Mouse (Mus musculus): ENCODE data around the gene Gm44973. TPM values are rescaled to one million over a fixed set of nuclear protein-coding genes. Genes with fewer than 3 reads are reported as not detected.

Gene Gm44973
- not detected in 2 replicates for polyA plus RNA-seq (2012)

GRCm38 (mm10) chr7:5015118-5016001 lies at the start of gene Gm44973:
Gene Gm44973 (plus strand): TSS chr7:5015496.

GRCm38 (mm10) chr7:4971068-4971467 lies 44.2 kb upstream of the Gm44973 start, which contains the start of gene Sbk3:
Gene Sbk3 (minus strand): TSS chr7:4971168.

GRCm38 (mm10) chr7:4996003-4996895 lies 19.0 kb upstream of the Gm44973 start, which contains the start of gene Zfp579:
Gene Zfp579 (minus strand): TSS chr7:4996158.

GRCm38 (mm10) chr7:5014251-5015117 lies 812 bp upstream of the Gm44973 start, which contains the start of the genes Zfp524 and Fiz1:
Gene Zfp524 (plus strand): TSS chr7:5014415.
Gene Fiz1 (minus strand): TSS chr7:5014697.

GRCm38 (mm10) chr7:5020000-5020681 lies 4.8 kb downstream of the Gm44973 start, which contains the start of the genes Zfp865 and Ccdc106:
Gene Zfp865 (plus strand): TSS chr7:5020376.
Gene Ccdc106 (plus strand): TSS chr7:5020553.

GRCm38 (mm10) chr7:5033818-5034217 lies 18.5 kb downstream of the Gm44973 start, which contains the start of gene 4632433K11Rik:
Gene 4632433K11Rik (plus strand): TSS chr7:5034118.

GRCm38 (mm10) chr7:5038109-5038732 lies 22.9 kb downstream of the Gm44973 start, which contains the start of gene Zfp784:
Gene Zfp784 (minus strand): TSS chr7:5038446.

GRCm38 (mm10) chr7:5051193-5052192 lies 36.2 kb downstream of the Gm44973 start, which contains the start of gene Zfp580:
Gene Zfp580 (plus strand): TSS chr7:5051538.

GRCm38 (mm10) chr7:5061774-5062359 lies 46.6 kb downstream of the Gm44973 start, which contains the start of gene U2af2:
Gene U2af2 (plus strand): TSS chr7:5062143.

GRCm38 (mm10) chr7:5080010-5080751 lies 64.9 kb downstream of the Gm44973 start, which contains the start of gene Epn1:
Gene Epn1 (plus strand): TSS chr7:5080235.

Other genes starting within 250 kb of the Gm44973 start
- not detected in 2 replicates for gene Fam71e2, start 244.2 kb upstream of the Gm44973 start, polyA plus RNA-seq (2012)
- 0.10 and 1.1 TPM in 2 replicates for gene Il11, start 232.6 kb upstream of the Gm44973 start, polyA plus RNA-seq (2012)
- gene Tmem190, start 232.6 kb upstream of the Gm44973 start, polyA plus RNA-seq (2012): not detected in 2 replicates
- 57.5 and 58.8 TPM in 2 replicates for gene Tmem238, start 225.8 kb upstream of the Gm44973 start, polyA plus RNA-seq (2012)
- 10,504 and 11,093 TPM in 2 replicates for gene Rpl28, start 222.6 kb upstream of the Gm44973 start, polyA plus RNA-seq (2012)
- 251 TPM in 2 replicates for gene Ube2s, start 202.9 kb upstream of the Gm44973 start, polyA plus RNA-seq (2012)
- gene Shisa7, start 170.8 kb upstream of the Gm44973 start, polyA plus RNA-seq (2012): 0.24 and 0.79 TPM in 2 replicates
- 7.7 and 11.8 TPM in 2 replicates for gene Isoc2b, start 145.2 kb upstream of the Gm44973 start, polyA plus RNA-seq (2012)
- gene Isoc2a, start 138.3 kb upstream of the Gm44973 start, polyA plus RNA-seq (2012): 27.0 and 29.3 TPM in 2 replicates
- gene Gm36210, start 109.0 kb upstream of the Gm44973 start, polyA plus RNA-seq (2012): 0.09 and 0.28 TPM in 2 replicates
- 76.1 and 85.0 TPM in 2 replicates for gene Zfp628, start 100.3 kb upstream of the Gm44973 start, polyA plus RNA-seq (2012)
- 1.3 and 1.9 TPM in 2 replicates for gene Nat14, start 93.5 kb upstream of the Gm44973 start, polyA plus RNA-seq (2012)
- 0.08 and 0.10 TPM in 2 replicates for gene Ssc5d, start 89.7 kb upstream of the Gm44973 start, polyA plus RNA-seq (2012)
- gene Sbk2, start 51.1 kb upstream of the Gm44973 start, polyA plus RNA-seq (2012): 0.04 and 0.17 TPM in 2 replicates
- not detected in 2 replicates for gene Sbk3, start 44.3 kb upstream of the Gm44973 start, polyA plus RNA-seq (2012)
- gene Zfp579, start 19.3 kb upstream of the Gm44973 start, polyA plus RNA-seq (2012): 53.1 and 73.1 TPM in 2 replicates
- 49.6 and 56.4 TPM in 2 replicates for gene Zfp524, start 1.1 kb upstream of the Gm44973 start, polyA plus RNA-seq (2012)
- gene Fiz1, start 799 bp upstream of the Gm44973 start, polyA plus RNA-seq (2012): 55.3 and 63.3 TPM in 2 replicates
- gene Zfp865, start 4.9 kb downstream of the Gm44973 start, polyA plus RNA-seq (2012): 75.2 and 76.9 TPM in 2 replicates
- 0.83 and 1.2 TPM in 2 replicates for gene Ccdc106, start 5.1 kb downstream of the Gm44973 start, polyA plus RNA-seq (2012)
- not detected in 2 replicates for gene 4632433K11Rik, start 18.6 kb downstream of the Gm44973 start, polyA plus RNA-seq (2012)
- gene Zfp784, start 22.9 kb downstream of the Gm44973 start, polyA plus RNA-seq (2012): 1.3 and 2.7 TPM in 2 replicates
- gene Zfp580, start 36.0 kb downstream of the Gm44973 start, polyA plus RNA-seq (2012): 36.3 and 49.1 TPM in 2 replicates
- 486 and 623 TPM in 2 replicates for gene U2af2, start 46.6 kb downstream of the Gm44973 start, polyA plus RNA-seq (2012)
- gene Epn1, start 64.7 kb downstream of the Gm44973 start, polyA plus RNA-seq (2012): 527 and 560 TPM in 2 replicates
- gene Rfpl4, start 101.5 kb downstream of the Gm44973 start, polyA plus RNA-seq (2012): not detected in 2 replicates
- 0.11 TPM in 1 of 2 replicates, not detected in the other for gene Rasl2-9, start 110.5 kb downstream of the Gm44973 start, polyA plus RNA-seq (2012)
- not detected in 2 replicates for gene Vmn1r55, start 134.2 kb downstream of the Gm44973 start, polyA plus RNA-seq (2012)
- not detected in 2 replicates for gene Vmn1r56, start 181.3 kb downstream of the Gm44973 start, polyA plus RNA-seq (2012)
- gene Vmn1r57, start 203.0 kb downstream of the Gm44973 start, polyA plus RNA-seq (2012): not detected in 2 replicates

Measured in megakaryocyte-erythroid progenitor cell, adult 5 weeks (primary cell).